Mouse (Mus musculus) NIH3T3 (cell line): ENCODE measurements at regions not wholly inside any gene's neighbourhood (a gene's known extent, or its start where the extent isn't known, plus 50 kb on each side); places are given as distances from the start of the nearest gene placed in this dataset.

Source experiments
- DNase-seq: peaks from one replicate; pipeline ENCODE4 v3.0.0-alpha.2; 2012; ENCODE audit warnings: low read depth

GRCm38 (mm10) chr17:52448701-52449100, 153.8 kb upstream of the Kcnh8 start:
- DNase-seq, result no peak

GRCm38 (mm10) chr17:52459303-52459996, 143.1 kb upstream of the Kcnh8 start:
- no peak for DNase-seq

GRCm38 (mm10) chr17:52459997-52460387, 142.5 kb upstream of the Kcnh8 start:
- DNase-seq, result no peak

- DNase-seq, result no peak
Measured at GRCm38 (mm10) chr17:52461264-52461663, 141.2 kb upstream of the Kcnh8 start.

- peak; percentile 37 for DNase-seq
Measured at GRCm38 (mm10) chr17:52461709-52462141, 140.8 kb upstream of the Kcnh8 start.

GRCm38 (mm10) chr17:52462361-52462760, 140.1 kb upstream of the Kcnh8 start:
- no peak for DNase-seq

- DNase-seq, result no peak
Measured at GRCm38 (mm10) chr17:52468464-52468863, 134.0 kb upstream of the Kcnh8 start.

GRCm38 (mm10) chr17:52479327-52480086, 123.0 kb upstream of the Kcnh8 start:
- no peak for DNase-seq

- DNase-seq, result no peak
Measured at GRCm38 (mm10) chr17:52480087-52480638, 122.3 kb upstream of the Kcnh8 start.

- DNase-seq, result no peak
Measured at GRCm38 (mm10) chr17:52506760-52507159, 95.7 kb upstream of the Kcnh8 start.

- no peak for DNase-seq
Measured at GRCm38 (mm10) chr17:52530260-52530659, 72.2 kb upstream of the Kcnh8 start.
